Mouse (Mus musculus) hindbrain, embryonic 16.5 days (tissue): ENCODE data around the gene Steap4. TPM values are rescaled to one million over a fixed set of nuclear protein-coding genes. Genes with fewer than 3 reads are reported as not detected.

Experiments used
- ATAC-seq: fragments of 200-750 bp; cut with Nextera tagmentation; 2 replicates; pipeline ENCODE4 v1.8.0; 2017; ENCODE audit warnings: moderate TSS enrichment, moderate library complexity
- H3K27ac ChIP-seq: fragments of 300-500 bp; sonication (generic); 2 replicates; pipeline ENCODE4 v1.5.1; 2014; ENCODE audit warnings: low read depth, mild to moderate bottlenecking, control low read depth, low read length, moderate library complexity
- H3K27me3 ChIP-seq: fragments of 300-500 bp; sonication (generic); replicated peaks from 2 replicates; pipeline ENCODE4 v1.6.1; 2014; ENCODE audit warnings: low read length; ENCODE audit not compliant: control insufficient read depth, insufficient read depth
- H3K36me3 ChIP-seq: fragments of 300-500 bp; sonication (generic); 2 replicates; pipeline ENCODE4 v1.6.1; 2014; ENCODE audit warnings: mild to moderate bottlenecking, low read length, moderate library complexity, mixed read lengths; ENCODE audit not compliant: control insufficient read depth, insufficient read depth
- H3K4me1 ChIP-seq: fragments of 300-500 bp; sonication (generic); 2 replicates; pipeline ENCODE4 v1.6.1; 2014; ENCODE audit warnings: low read depth, low read length; ENCODE audit not compliant: control insufficient read depth, insufficient read depth
- H3K4me2 ChIP-seq: fragments of 300-500 bp; sonication (generic); 2 replicates; pipeline ENCODE4 v1.6.1; 2014; ENCODE audit warnings: mild to moderate bottlenecking, low read length, control low read depth, moderate library complexity
- H3K4me3 ChIP-seq: fragments of 300-500 bp; sonication (generic); 2 replicates; pipeline ENCODE4 v1.5.1; 2014; ENCODE audit warnings: mild to moderate bottlenecking, low read length, control low read depth, moderate library complexity
- H3K9ac ChIP-seq: fragments of 300-500 bp; sonication (generic); 2 replicates; pipeline ENCODE4 v1.6.1; 2014; ENCODE audit warnings: low read depth, mild to moderate bottlenecking, control low read depth, low read length, moderate library complexity
- H3K9me3 ChIP-seq: fragments of 300-500 bp; sonication (generic); 2 replicates; pipeline ENCODE4 v1.6.1; 2014; ENCODE audit warnings: mild to moderate bottlenecking, low read length, moderate library complexity; ENCODE audit not compliant: control insufficient read depth
- WGBS: fragments of 180-500 bp; shearing (Covaris S2); extraction: QIAGEN DNeasy Blood & Tissue Kit; methylation state at CpG from one replicate; pipeline ENCODE4 v1.1.7; 2014; 5-methylcytosine and 5-hydroxymethylcytosine counted together
- polyA plus RNA-seq: library from polyadenylated mRNA; unstranded; fragments of >200 nt; fragmentation: Nextera tagmentation; extraction: Ambion mirVana; gene quantifications from 2 replicates; pipeline ENCODE4 v1.2.1, GENCODE M21; 2015

Gene Steap4
- polyA plus RNA-seq, 1 experiment from 2014 or later, result 0.45 TPM

- no peak for ATAC-seq
- H3K9ac ChIP-seq, result no peak overlapping the region
- H3K27me3 ChIP-seq, result no peaks in the 10 kb centered on the region
- H3K9me3 ChIP-seq, result no peaks in the 10 kb centered on the region
- H3K4me2 ChIP-seq, result no peak overlapping the region
- H3K27ac ChIP-seq, result no peak overlapping the region
- WGBS, result 68% methylated on average over 2 of the region's 2 CpGs
- H3K4me3 ChIP-seq, result no peak overlapping the region
- no peaks in the 10 kb centered on the region for H3K36me3 ChIP-seq
- H3K4me1 ChIP-seq, result no peaks in the 10 kb centered on the region
These were observed 26.2 kb upstream of the Steap4 start for GRCm38 (mm10) chr5:7933933-7934675.

GRCm38 (mm10) chr5:7954838-7955237 is 5.4 kb upstream of the Steap4 start:
- no peaks in the 10 kb centered on the region for H3K9me3 ChIP-seq
- no peak overlapping the region for H3K27ac ChIP-seq
- H3K4me3 ChIP-seq, result no peak overlapping the region
- no peaks in the 10 kb centered on the region for H3K4me1 ChIP-seq
- no peak overlapping the region for H3K9ac ChIP-seq
- H3K36me3 ChIP-seq, result no peaks in the 10 kb centered on the region
- ATAC-seq, result no peak
- H3K27me3 ChIP-seq, result no peaks in the 10 kb centered on the region
- WGBS, result 83% methylated on average over 2 of the region's 2 CpGs
- H3K4me2 ChIP-seq, result no peak overlapping the region

GRCm38 (mm10) chr5:7955371-7955966 is 4.8 kb upstream of the Steap4 start:
- Histone ChIP-seq H3K9ac (no peak overlapping the region), H3K36me3 (no peaks in the 10 kb centered on the region), H3K4me3 (no peak overlapping the region), H3K27ac (no peak overlapping the region), H3K4me2 (no peak overlapping the region), H3K27me3 (no peaks in the 10 kb centered on the region), H3K4me1 (peaks cover 5% of the 10 kb centered on the region), H3K9me3 (no peaks in the 10 kb centered on the region)
- WGBS, result 76% methylated on average over 5 of the region's 5 CpGs
- ATAC-seq, result no peak

- H3K9ac ChIP-seq, result no peak overlapping the region
- WGBS, result 99% methylated on average over 4 of the region's 4 CpGs
- ATAC-seq, result no peak
These were observed 2.2 kb upstream of the Steap4 start for GRCm38 (mm10) chr5:7958061-7958460.

GRCm38 (mm10) chr5:7959286-7959685 is 971 bp upstream of the Steap4 start:
- Histone ChIP-seq H3K4me3 (no peak overlapping the region), H3K4me1 (peaks cover 6% of the 10 kb centered on the region)
- WGBS, result 85% methylated on average over 6 of the region's 6 CpGs

More at GRCm38 (mm10) chr5:7958061-7958460, 2.2 kb upstream of the Steap4 start:
- H3K36me3 ChIP-seq, result no peaks in the 10 kb centered on the region
- H3K9me3 ChIP-seq, result no peaks in the 10 kb centered on the region
- H3K4me1 ChIP-seq, result peaks cover 6% of the 10 kb centered on the region
- H3K4me2 ChIP-seq, result no peak overlapping the region
- H3K27ac ChIP-seq, result no peak overlapping the region
- H3K4me3 ChIP-seq, result no peak overlapping the region
- no peaks in the 10 kb centered on the region for H3K27me3 ChIP-seq

GRCm38 (mm10) chr5:7961113-7961512 is 856 bp downstream of the Steap4 start:
- Histone ChIP-seq H3K4me3 (no peak overlapping the region), H3K9me3 (no peaks in the 10 kb centered on the region), H3K9ac (no peak overlapping the region), H3K27ac (no peak overlapping the region), H3K36me3 (no peaks in the 10 kb centered on the region), H3K27me3 (no peaks in the 10 kb centered on the region), H3K4me1 (peaks cover 6% of the 10 kb centered on the region), H3K4me2 (no peak overlapping the region)
- ATAC-seq, result no peak
- 81% methylated on average over 7 of the region's 7 CpGs for WGBS

More at GRCm38 (mm10) chr5:7959286-7959685, 971 bp upstream of the Steap4 start:
- Histone ChIP-seq H3K27me3 (no peaks in the 10 kb centered on the region), H3K27ac (no peak overlapping the region), H3K36me3 (no peaks in the 10 kb centered on the region), H3K9me3 (no peaks in the 10 kb centered on the region), H3K4me2 (no peak overlapping the region), H3K9ac (no peak overlapping the region)
- ATAC-seq, result no peak

GRCm38 (mm10) chr5:7965281-7965680 is 5.0 kb downstream of the Steap4 start:
- H3K9ac ChIP-seq, result no peak overlapping the region
- no peak overlapping the region for H3K27ac ChIP-seq
- no peaks in the 10 kb centered on the region for H3K27me3 ChIP-seq
- 42% methylated on average over 3 of the region's 3 CpGs for WGBS
- no peak for ATAC-seq
- no peak overlapping the region for H3K4me2 ChIP-seq
- H3K4me3 ChIP-seq, result no peak overlapping the region
- peaks cover 3% of the 10 kb centered on the region for H3K4me1 ChIP-seq
- no peaks in the 10 kb centered on the region for H3K36me3 ChIP-seq
- H3K9me3 ChIP-seq, result no peaks in the 10 kb centered on the region

GRCm38 (mm10) chr5:7968152-7968551 is 7.9 kb downstream of the Steap4 start:
- H3K9ac ChIP-seq, result no peak overlapping the region
- H3K9me3 ChIP-seq, result no peaks in the 10 kb centered on the region
- H3K36me3 ChIP-seq, result no peaks in the 10 kb centered on the region
- WGBS, result 85% methylated on average over 5 of the region's 5 CpGs
- H3K4me1 ChIP-seq, result no peaks in the 10 kb centered on the region
- H3K4me3 ChIP-seq, result no peak overlapping the region
- ATAC-seq, result no peak
- H3K27me3 ChIP-seq, result no peaks in the 10 kb centered on the region
- no peak overlapping the region for H3K27ac ChIP-seq
- no peak overlapping the region for H3K4me2 ChIP-seq

GRCm38 (mm10) chr5:7972266-7972665 is 12.0 kb downstream of the Steap4 start:
- H3K27me3 ChIP-seq, result no peaks in the 10 kb centered on the region
- H3K27ac ChIP-seq, result no peak overlapping the region
- no peak overlapping the region for H3K4me3 ChIP-seq
- no peak overlapping the region for H3K4me2 ChIP-seq
- no peaks in the 10 kb centered on the region for H3K4me1 ChIP-seq
- ATAC-seq, result no peak
- H3K9ac ChIP-seq, result no peak overlapping the region
- H3K9me3 ChIP-seq, result no peaks in the 10 kb centered on the region
- H3K36me3 ChIP-seq, result no peaks in the 10 kb centered on the region
- 89% methylated on average over 2 of the region's 2 CpGs for WGBS
